Mouse (Mus musculus) lung, postnatal 36 days (tissue): ENCODE results near the gene Gm19426.
A peak's percentile ranks its signal among the peaks of the same experiment; 100 is the strongest.
"Not testable (repeated sequence)": the region's sequence is repeated elsewhere in the genome, so short reads cannot be mapped to it uniquely, and the experiment has no call there.

Source experiments
- DNase-seq: peaks from one replicate; pipeline ENCODE4 v3.0.0; 2022; ENCODE audit warnings: mixed read lengths

Gene Gm19426

GRCm38 (mm10) chr2:84744126-84744525, 671 bp upstream of the Gm19426 start:
- peak; percentile 27 for DNase-seq

- peak; percentile 26 for DNase-seq
Measured at GRCm38 (mm10) chr2:84742451-84743283, 788 bp downstream of the Gm19426 start.

GRCm38 (mm10) chr2:84741841-84742450, 1.5 kb downstream of the Gm19426 start:
- DNase-seq = peak; percentile 54

GRCm38 (mm10) chr2:84740608-84741333, 2.7 kb downstream of the Gm19426 start:
- peak; percentile 49 for DNase-seq

GRCm38 (mm10) chr2:84738271-84738911, 5.1 kb downstream of the Gm19426 start:
- DNase-seq = peak; percentile 75

- peak; percentile 22 for DNase-seq
Measured at GRCm38 (mm10) chr2:84737451-84737925, 6.0 kb downstream of the Gm19426 start.

GRCm38 (mm10) chr2:84736312-84737161, 6.9 kb downstream of the Gm19426 start:
- no peak for DNase-seq

- DNase-seq = no peak
Measured at GRCm38 (mm10) chr2:84735346-84735920, 8.0 kb downstream of the Gm19426 start.

- no peak for DNase-seq
Measured at GRCm38 (mm10) chr2:84734919-84735318, 8.5 kb downstream of the Gm19426 start.

- DNase-seq = no peak
Measured at GRCm38 (mm10) chr2:84734351-84734864, 9.0 kb downstream of the Gm19426 start.

GRCm38 (mm10) chr2:84733579-84734300, 9.7 kb downstream of the Gm19426 start, which contains the start of gene Ypel4:
Gene Ypel4 (plus strand): TSS chr2:84734058.
- peak; percentile 50 for DNase-seq

- DNase-seq = no peak
Measured at GRCm38 (mm10) chr2:84732394-84732793, 11.1 kb downstream of the Gm19426 start.

- DNase-seq = no peak
Measured at GRCm38 (mm10) chr2:84731206-84731605, 12.2 kb downstream of the Gm19426 start.

- not testable (repeated sequence) for DNase-seq
Measured at GRCm38 (mm10) chr2:84728191-84728590, 15.3 kb downstream of the Gm19426 start.

GRCm38 (mm10) chr2:84727172-84727858, 16.1 kb downstream of the Gm19426 start, which contains the start of gene Clp1:
Gene Clp1 (minus strand): TSS chr2:84727350.
- DNase-seq = peak; percentile 99

- DNase-seq = no peak
Measured at GRCm38 (mm10) chr2:84726716-84727115, 16.7 kb downstream of the Gm19426 start.

GRCm38 (mm10) chr2:84725770-84726169, 17.7 kb downstream of the Gm19426 start:
- no peak for DNase-seq

GRCm38 (mm10) chr2:84723856-84724255, 19.6 kb downstream of the Gm19426 start:
- DNase-seq = no peak

GRCm38 (mm10) chr2:84721182-84721581, 22.3 kb downstream of the Gm19426 start:
- DNase-seq = no peak

GRCm38 (mm10) chr2:84720718-84721117, 22.7 kb downstream of the Gm19426 start:
- DNase-seq = no peak
